Mouse (Mus musculus) 3134 (cell line): ENCODE measurements around the gene Sdhc.
"Not testable (repeated sequence)": the region's sequence is repeated elsewhere in the genome, so short reads cannot be mapped to it uniquely, and the experiment has no call there.

Experiments
- DNase-seq: peaks from one replicate; pipeline ENCODE4 v3.0.0-alpha.2; 2011; ENCODE audit warnings: low spot score; ENCODE audit not compliant: insufficient read length; ENCODE audit errors: extremely low read depth

Sdhc gene

DNA sequence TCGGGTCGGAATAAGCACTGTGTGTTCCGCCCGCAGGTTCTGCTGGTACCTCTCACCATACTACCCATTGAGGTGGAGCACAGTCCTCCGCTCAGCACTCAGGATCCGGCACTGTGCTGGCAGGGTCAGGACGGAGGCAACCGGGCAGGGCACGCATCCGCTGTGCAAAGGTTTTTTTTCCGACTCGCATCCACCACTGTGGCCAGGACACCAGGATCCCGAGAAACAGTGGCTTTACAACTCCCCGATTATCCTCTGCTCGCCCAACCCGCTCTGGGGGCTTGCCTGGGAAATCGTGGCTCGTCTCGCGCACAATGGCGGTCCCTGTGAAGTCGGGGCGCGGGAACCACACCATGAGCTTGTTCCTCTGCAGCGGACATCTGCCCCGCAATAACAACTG, 64.7 kb downstream of the Sdhc start:
- no peak for DNase-seq

DNA sequence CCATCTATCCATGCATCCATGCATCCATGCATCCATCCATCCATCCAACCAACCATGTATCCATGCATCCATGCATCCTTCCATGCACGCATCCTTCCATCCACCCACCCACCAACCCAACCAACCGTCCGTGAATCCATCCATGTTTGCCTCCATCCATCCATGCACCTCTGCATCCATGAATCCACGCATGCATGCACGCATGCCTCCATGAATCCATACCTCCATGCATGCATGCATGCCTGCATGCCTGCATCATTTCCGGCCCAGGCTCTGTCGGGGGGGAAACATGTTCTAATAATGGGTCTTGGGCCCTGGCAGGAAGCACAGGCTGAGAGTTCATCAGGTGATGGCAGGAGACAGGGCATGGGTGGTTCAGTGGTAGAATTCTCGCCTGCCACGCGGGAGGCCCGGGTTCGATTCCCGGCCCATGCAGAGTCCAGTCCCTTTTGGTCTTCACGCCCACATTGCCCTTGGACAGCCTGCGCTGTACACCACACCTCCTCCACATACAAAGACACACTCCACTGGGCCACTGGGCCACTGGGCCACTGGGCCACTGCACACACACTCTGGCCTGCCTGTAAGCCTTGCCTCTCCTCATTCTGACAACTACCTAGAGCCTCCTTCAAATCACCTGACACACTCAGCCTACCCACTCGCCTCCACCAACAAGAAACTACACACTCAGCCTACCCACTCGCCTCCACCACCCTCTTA, 68.7 kb downstream of the Sdhc start:
- not testable (repeated sequence) for DNase-seq

DNA sequence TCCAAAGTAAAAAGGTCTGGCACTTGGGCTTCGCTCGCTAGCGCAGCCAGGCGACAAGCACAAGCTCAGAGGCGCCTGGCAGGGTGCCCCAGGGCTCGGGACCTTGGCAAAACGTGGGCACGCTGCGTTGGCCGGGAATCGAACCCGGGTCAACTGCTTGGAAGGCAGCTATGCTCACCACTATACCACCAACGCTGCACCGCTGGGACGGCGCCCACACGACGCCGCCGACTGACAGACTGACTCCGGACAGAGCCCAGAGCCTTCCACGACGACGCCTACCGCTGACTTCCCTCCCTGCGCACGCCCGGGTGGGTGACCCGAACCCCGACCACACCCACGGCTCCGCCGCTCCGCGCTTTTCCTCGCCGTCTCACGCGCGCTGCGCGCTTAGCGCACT, 70.6 kb downstream of the Sdhc start:
- not testable (repeated sequence) for DNase-seq

DNA sequence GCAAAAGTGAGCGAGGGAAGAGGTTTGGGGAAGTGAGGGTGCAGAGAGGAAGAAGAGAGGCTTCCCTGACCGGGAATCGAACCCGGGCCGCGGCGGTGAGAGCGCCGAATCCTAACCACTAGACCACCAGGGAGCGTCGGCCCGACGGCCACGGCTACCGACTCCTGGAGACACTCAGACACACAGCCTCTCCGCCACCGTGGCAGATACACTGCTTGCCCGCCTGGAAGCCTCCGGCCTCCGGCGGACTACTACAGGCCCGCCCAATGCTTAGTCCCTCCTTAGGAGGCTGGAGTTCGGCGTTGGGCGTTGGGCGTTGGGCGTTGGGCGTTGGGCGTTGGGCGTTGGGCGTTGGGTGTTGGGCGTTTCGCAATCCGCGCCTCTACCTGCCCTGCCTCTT, 71.1 kb downstream of the Sdhc start:
- DNase-seq: not testable (repeated sequence)

DNA sequence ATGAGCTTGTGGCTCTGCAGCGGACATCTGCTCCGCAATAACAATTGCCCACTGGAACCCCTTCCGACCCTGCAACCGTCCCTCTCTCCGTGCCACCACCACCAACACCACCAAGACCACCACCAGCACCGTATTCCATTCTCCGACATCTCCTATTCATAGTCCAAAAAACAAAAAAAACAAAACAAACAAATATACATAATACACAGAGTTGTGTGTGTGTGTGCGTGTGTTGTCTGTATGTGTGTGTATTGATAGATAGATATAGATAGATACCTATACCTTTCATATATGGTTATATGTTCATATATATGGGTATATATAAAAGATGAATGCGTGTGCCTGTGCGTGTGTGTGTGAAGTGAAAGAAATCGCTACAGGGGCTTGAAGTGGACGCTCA, 72.0 kb downstream of the Sdhc start:
- DNase-seq: not testable (repeated sequence)

DNA sequence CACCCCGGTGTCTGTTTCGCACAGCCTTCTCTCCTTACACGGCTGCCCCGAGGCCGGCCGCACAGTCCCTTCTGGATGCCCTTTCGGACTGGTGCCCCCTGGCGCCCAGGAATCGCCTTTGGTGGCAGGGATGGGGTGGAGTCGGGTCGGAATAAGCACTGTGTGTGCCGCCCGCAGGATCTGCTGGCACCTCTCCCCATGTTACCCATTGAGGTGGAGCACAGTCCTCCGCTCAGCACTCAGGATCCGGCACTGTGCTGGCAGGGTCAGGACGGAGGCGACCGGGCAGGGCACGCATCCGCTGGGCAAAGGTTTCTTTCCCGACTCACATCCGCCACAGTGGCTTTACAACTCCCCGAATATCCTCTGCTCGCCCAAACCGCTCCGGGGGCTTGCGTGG, 72.4 kb downstream of the Sdhc start:
- not testable (repeated sequence) for DNase-seq

DNA sequence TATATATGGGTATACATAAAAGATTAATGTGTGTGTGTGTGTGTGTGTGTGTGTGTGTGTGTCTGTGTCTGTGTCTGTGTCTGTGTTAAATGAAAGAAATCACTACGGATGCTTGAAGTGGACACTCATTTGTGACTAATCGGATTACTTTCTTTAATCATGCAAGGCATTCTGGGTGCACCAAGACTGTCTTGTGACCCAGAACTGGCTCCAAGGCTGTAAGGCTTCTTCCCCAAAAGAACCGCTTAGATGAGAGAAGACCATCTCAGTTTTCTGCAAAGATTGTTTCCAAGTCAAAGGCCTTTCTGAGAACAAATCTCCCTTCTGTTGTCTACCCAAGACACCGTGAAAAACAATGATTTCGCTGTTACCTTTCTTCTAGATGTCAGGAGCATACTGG, 73.2 kb downstream of the Sdhc start:
- not testable (repeated sequence) for DNase-seq
